Mouse (Mus musculus): Measurements from ENCODE around the gene Eif4g3. TPM values are rescaled to one million over a fixed set of nuclear protein-coding genes. Genes with fewer than 3 reads are reported as not detected.

Gene Eif4g3
- polyA plus RNA-seq, 1 experiment from 2014 or later: 33.6 TPM

- Histone ChIP-seq H3K27ac (ENCODE audit: low read depth, low read length) (peak overlapping the region; percentile 73), H3K9me3 (replicated peaks; ENCODE audit: control insufficient read depth, low read length) (no peaks in the 10 kb centered on the region), H3K9ac (ENCODE audit: low read depth, low read length) (no peak overlapping the region), H3K4me2 (no peak overlapping the region), H3K27me3 (ENCODE audit: control insufficient read depth, insufficient read depth, low read length) (no peaks in the 10 kb centered on the region), H3K4me3 (ENCODE audit: low read depth, low read length) (no peak overlapping the region), H3K36me3 (ENCODE audit: control insufficient read depth, insufficient read depth, low read length) (peaks cover 22% of the 10 kb centered on the region), H3K4me1 (ENCODE audit: control insufficient read depth, insufficient read depth, low read length) (peaks cover 24% of the 10 kb centered on the region)
- 56% methylated on average over 3 of the region's 3 CpGs for WGBS (ENCODE audit: insufficient replicate concordance)
- no peak for ATAC-seq (replicated peaks; ENCODE audit: insufficient number of reproducible peaks, low FRiP score, low TSS enrichment)
Measured at GRCm38 (mm10) chr4:138161550-138161949, 168.7 kb downstream of the Eif4g3 start.

- no peak overlapping the region for H3K9ac ChIP-seq (ENCODE audit: low read depth, low read length)
- H3K4me3 ChIP-seq (ENCODE audit: low read depth, low read length): no peak overlapping the region
- H3K9me3 ChIP-seq (replicated peaks; ENCODE audit: control insufficient read depth, low read length): no peaks in the 10 kb centered on the region
- 55% methylated on average over 2 of the region's 2 CpGs for WGBS (ENCODE audit: insufficient replicate concordance)
- no peaks in the 10 kb centered on the region for H3K27me3 ChIP-seq (ENCODE audit: control insufficient read depth, insufficient read depth, low read length)
- H3K4me1 ChIP-seq (ENCODE audit: control insufficient read depth, insufficient read depth, low read length): peaks cover 24% of the 10 kb centered on the region
- no peak for ATAC-seq (replicated peaks; ENCODE audit: insufficient number of reproducible peaks, low FRiP score, low TSS enrichment)
- H3K27ac ChIP-seq (ENCODE audit: low read depth, low read length): peak overlapping the region; percentile 62
- peaks cover 21% of the 10 kb centered on the region for H3K36me3 ChIP-seq (ENCODE audit: control insufficient read depth, insufficient read depth, low read length)
- no peak overlapping the region for H3K4me2 ChIP-seq
Measured at GRCm38 (mm10) chr4:138163836-138164235, 171.0 kb downstream of the Eif4g3 start.

GRCm38 (mm10) chr4:138164860-138165259 is 172.0 kb downstream of the Eif4g3 start:
- no peak for ATAC-seq (replicated peaks; ENCODE audit: insufficient number of reproducible peaks, low FRiP score, low TSS enrichment)
- H3K36me3 ChIP-seq (ENCODE audit: control insufficient read depth, insufficient read depth, low read length): peaks cover 21% of the 10 kb centered on the region
- no peaks in the 10 kb centered on the region for H3K27me3 ChIP-seq (ENCODE audit: control insufficient read depth, insufficient read depth, low read length)
- peaks cover 24% of the 10 kb centered on the region for H3K4me1 ChIP-seq (ENCODE audit: control insufficient read depth, insufficient read depth, low read length)
- H3K27ac ChIP-seq (ENCODE audit: low read depth, low read length): peak overlapping the region; percentile 62; the same call in 1 of the 2 replicates
- no peak overlapping the region for H3K9ac ChIP-seq (ENCODE audit: low read depth, low read length)
- H3K4me2 ChIP-seq: no peak overlapping the region
- WGBS (ENCODE audit: insufficient replicate concordance): 86% methylated on average over 2 of the region's 2 CpGs
- H3K9me3 ChIP-seq (replicated peaks; ENCODE audit: control insufficient read depth, low read length): no peaks in the 10 kb centered on the region
- no peak overlapping the region for H3K4me3 ChIP-seq (ENCODE audit: low read depth, low read length)

- Histone ChIP-seq H3K9ac (ENCODE audit: low read depth, low read length) (no peak overlapping the region), H3K27me3 (ENCODE audit: control insufficient read depth, insufficient read depth, low read length) (no peaks in the 10 kb centered on the region), H3K4me2 (no peak overlapping the region), H3K9me3 (replicated peaks; ENCODE audit: control insufficient read depth, low read length) (no peaks in the 10 kb centered on the region), H3K27ac (ENCODE audit: low read depth, low read length) (no peak overlapping the region), H3K4me3 (ENCODE audit: low read depth, low read length) (no peak overlapping the region), H3K4me1 (ENCODE audit: control insufficient read depth, insufficient read depth, low read length) (peaks cover 17% of the 10 kb centered on the region), H3K36me3 (ENCODE audit: control insufficient read depth, insufficient read depth, low read length) (peaks cover 27% of the 10 kb centered on the region)
- WGBS (ENCODE audit: insufficient replicate concordance): 93% methylated on average over 10 of the region's 10 CpGs
- no peak for ATAC-seq (replicated peaks; ENCODE audit: insufficient number of reproducible peaks, low FRiP score, low TSS enrichment)
Measured at GRCm38 (mm10) chr4:138166519-138166918, 173.7 kb downstream of the Eif4g3 start.

- Histone ChIP-seq H3K9ac (ENCODE audit: low read depth, low read length) (no peak overlapping the region), H3K36me3 (ENCODE audit: control insufficient read depth, insufficient read depth, low read length) (peaks cover 36% of the 10 kb centered on the region), H3K4me1 (ENCODE audit: control insufficient read depth, insufficient read depth, low read length) (peaks cover 14% of the 10 kb centered on the region), H3K27ac (ENCODE audit: low read depth, low read length) (no peak overlapping the region), H3K9me3 (replicated peaks; ENCODE audit: control insufficient read depth, low read length) (no peaks in the 10 kb centered on the region), H3K4me3 (ENCODE audit: low read depth, low read length) (no peak overlapping the region), H3K27me3 (ENCODE audit: control insufficient read depth, insufficient read depth, low read length) (no peaks in the 10 kb centered on the region), H3K4me2 (no peak overlapping the region)
- WGBS (ENCODE audit: insufficient replicate concordance): 82% methylated on average over 3 of the region's 3 CpGs
- ATAC-seq (replicated peaks; ENCODE audit: insufficient number of reproducible peaks, low FRiP score, low TSS enrichment): no peak
Measured at GRCm38 (mm10) chr4:138168162-138168561, 175.3 kb downstream of the Eif4g3 start.

- H3K4me3 ChIP-seq (ENCODE audit: low read depth, low read length): no peak overlapping the region
- 0 out of 2 replicates have a peak, but pooled peaks cover 3% of the 10 kb centered on the region for H3K4me1 ChIP-seq (ENCODE audit: control insufficient read depth, insufficient read depth, low read length)
- no peaks in the 10 kb centered on the region for H3K9me3 ChIP-seq (replicated peaks; ENCODE audit: control insufficient read depth, low read length)
- no peak for ATAC-seq (replicated peaks; ENCODE audit: insufficient number of reproducible peaks, low FRiP score, low TSS enrichment)
- WGBS (ENCODE audit: insufficient replicate concordance): 86% methylated on average over 4 of the region's 4 CpGs
- no peak overlapping the region for H3K4me2 ChIP-seq
- peaks cover 36% of the 10 kb centered on the region for H3K36me3 ChIP-seq (ENCODE audit: control insufficient read depth, insufficient read depth, low read length)
- H3K27me3 ChIP-seq (ENCODE audit: control insufficient read depth, insufficient read depth, low read length): no peaks in the 10 kb centered on the region
- H3K9ac ChIP-seq (ENCODE audit: low read depth, low read length): no peak overlapping the region
- H3K27ac ChIP-seq (ENCODE audit: low read depth, low read length): no peak overlapping the region
Measured at GRCm38 (mm10) chr4:138169420-138169819, 176.6 kb downstream of the Eif4g3 start.

GRCm38 (mm10) chr4:138172686-138173085 is 179.9 kb downstream of the Eif4g3 start:
- peaks cover 34% of the 10 kb centered on the region for H3K36me3 ChIP-seq (ENCODE audit: control insufficient read depth, insufficient read depth, low read length)
- no peak overlapping the region for H3K4me2 ChIP-seq
- H3K27me3 ChIP-seq (ENCODE audit: control insufficient read depth, insufficient read depth, low read length): no peaks in the 10 kb centered on the region
- H3K27ac ChIP-seq (ENCODE audit: low read depth, low read length): no peak overlapping the region
- no peak for ATAC-seq (replicated peaks; ENCODE audit: insufficient number of reproducible peaks, low FRiP score, low TSS enrichment)
- H3K4me3 ChIP-seq (ENCODE audit: low read depth, low read length): no peak overlapping the region
- 88% methylated on average over 4 of the region's 4 CpGs for WGBS (ENCODE audit: insufficient replicate concordance)
- H3K9me3 ChIP-seq (replicated peaks; ENCODE audit: control insufficient read depth, low read length): no peaks in the 10 kb centered on the region
- no peak overlapping the region for H3K9ac ChIP-seq (ENCODE audit: low read depth, low read length)
- H3K4me1 ChIP-seq (ENCODE audit: control insufficient read depth, insufficient read depth, low read length): no peaks in the 10 kb centered on the region

GRCm38 (mm10) chr4:138179391-138179790 is 186.6 kb downstream of the Eif4g3 start:
- Histone ChIP-seq H3K9me3 (replicated peaks; ENCODE audit: control insufficient read depth, low read length) (no peaks in the 10 kb centered on the region), H3K9ac (ENCODE audit: low read depth, low read length) (no peak overlapping the region), H3K4me1 (ENCODE audit: control insufficient read depth, insufficient read depth, low read length) (no peaks in the 10 kb centered on the region), H3K36me3 (ENCODE audit: control insufficient read depth, insufficient read depth, low read length) (peaks cover 38% of the 10 kb centered on the region), H3K27ac (ENCODE audit: low read depth, low read length) (no peak overlapping the region), H3K4me3 (ENCODE audit: low read depth, low read length) (no peak overlapping the region), H3K4me2 (no peak overlapping the region), H3K27me3 (ENCODE audit: control insufficient read depth, insufficient read depth, low read length) (no peaks in the 10 kb centered on the region)
- ATAC-seq (replicated peaks; ENCODE audit: insufficient number of reproducible peaks, low FRiP score, low TSS enrichment): no peak
- 94% methylated on average over 5 of the region's 5 CpGs for WGBS (ENCODE audit: insufficient replicate concordance)

- H3K27me3 ChIP-seq (ENCODE audit: control insufficient read depth, insufficient read depth, low read length): no peaks in the 10 kb centered on the region
- no peak for ATAC-seq (replicated peaks; ENCODE audit: insufficient number of reproducible peaks, low FRiP score, low TSS enrichment)
- peaks cover 33% of the 10 kb centered on the region for H3K36me3 ChIP-seq (ENCODE audit: control insufficient read depth, insufficient read depth, low read length)
- H3K9ac ChIP-seq (ENCODE audit: low read depth, low read length): no peak overlapping the region
- no peaks in the 10 kb centered on the region for H3K9me3 ChIP-seq (replicated peaks; ENCODE audit: control insufficient read depth, low read length)
- WGBS (ENCODE audit: insufficient replicate concordance): 91% methylated on average over 4 of the region's 4 CpGs
- H3K4me1 ChIP-seq (ENCODE audit: control insufficient read depth, insufficient read depth, low read length): no peaks in the 10 kb centered on the region
- H3K4me2 ChIP-seq: no peak overlapping the region
- no peak overlapping the region for H3K4me3 ChIP-seq (ENCODE audit: low read depth, low read length)
- no peak overlapping the region for H3K27ac ChIP-seq (ENCODE audit: low read depth, low read length)
Measured at GRCm38 (mm10) chr4:138180719-138181118, 187.9 kb downstream of the Eif4g3 start.
